Mouse (Mus musculus): ENCODE data around the gene Nkd1.

DNA sequence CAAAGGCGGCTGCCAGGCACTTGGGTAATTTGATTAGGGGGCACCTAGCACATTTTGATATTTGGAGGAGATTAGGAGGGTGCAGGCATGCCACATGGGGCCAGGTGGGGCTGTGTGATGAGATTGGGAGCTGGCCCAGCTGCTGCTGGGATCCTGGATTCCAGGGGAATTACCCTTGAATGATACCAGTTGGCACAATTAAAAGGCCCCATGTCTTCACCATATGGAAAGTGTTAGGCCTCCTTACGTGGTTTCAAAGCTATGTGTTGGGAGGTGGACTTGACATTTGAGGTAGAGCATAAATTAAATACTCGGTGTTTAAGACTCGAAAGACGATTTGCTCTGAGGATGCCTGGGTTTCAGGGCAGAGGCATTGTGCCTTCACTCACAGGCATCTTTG lies 5.1 kb downstream of the Nkd1 start:
- TF ChIP-seq CTCF (IDR thresholded peaks at IDR 0.05) (no peak), POLR2A (IDR thresholded peaks at IDR 0.05; ENCODE audit: insufficient read depth, low read depth, low read length) (no peak), EP300 (IDR thresholded peaks at IDR 0.05; ENCODE audit: insufficient read depth, low read depth, low read length) (no peak)

Data from heart, adult 2 months (tissue).